Mouse (Mus musculus): Measurements from ENCODE around the gene Osmr. TPM values are rescaled to one million over a fixed set of nuclear protein-coding genes. Genes with fewer than 3 reads are reported as not detected.

Gene Osmr
- polyA plus RNA-seq, 1 experiment from 2014 or later = 1.1 TPM

- ATAC-seq (ENCODE audit: insufficient number of reproducible peaks, insufficient read depth, low FRiP score, low read depth) = peak; percentile 73
- no peaks in the 10 kb centered on the region for H3K9me3 ChIP-seq (ENCODE audit: control insufficient read depth, low read depth, low read length)
- H3K27ac ChIP-seq (ENCODE audit: low read length) = no peak overlapping the region
Measured at GRCm38 (mm10) chr15:6873807-6874600, 765 bp downstream of the Osmr start.

GRCm38 (mm10) chr15:6873154-6873806, 1.5 kb downstream of the Osmr start:
- H3K4me3 ChIP-seq (ENCODE audit: low read depth, low read length) = peak overlapping the region; percentile 48
- no peaks in the 10 kb centered on the region for H3K36me3 ChIP-seq (ENCODE audit: control insufficient read depth, insufficient read depth, low read length)
- WGBS = 38% methylated on average over 17 of the region's 17 CpGs
- H3K27ac ChIP-seq (ENCODE audit: low read length) = no peak overlapping the region
- no peak overlapping the region for H3K9ac ChIP-seq (replicated peaks; ENCODE audit: low read depth, low read length)
- 0 out of 2 replicates have a peak, but pooled peaks cover 4% of the 10 kb centered on the region for H3K4me1 ChIP-seq (ENCODE audit: control insufficient read depth, insufficient read depth, low read length)
- H3K9me3 ChIP-seq (ENCODE audit: control insufficient read depth, low read depth, low read length) = no peaks in the 10 kb centered on the region
- H3K4me2 ChIP-seq (replicated peaks; ENCODE audit: low read depth, low read length) = peak overlapping the region; percentile 86
- no peak for ATAC-seq (ENCODE audit: insufficient number of reproducible peaks, insufficient read depth, low FRiP score, low read depth)
- H3K27me3 ChIP-seq (ENCODE audit: control insufficient read depth, insufficient read depth, low read length) = 0 out of 2 replicates have a peak, but pooled peaks cover 2% of the 10 kb centered on the region

More at GRCm38 (mm10) chr15:6873807-6874600, 765 bp downstream of the Osmr start:
- Histone ChIP-seq H3K4me1 (ENCODE audit: control insufficient read depth, insufficient read depth, low read length) (0 out of 2 replicates have a peak, but pooled peaks cover 4% of the 10 kb centered on the region), H3K27me3 (ENCODE audit: control insufficient read depth, insufficient read depth, low read length) (0 out of 2 replicates have a peak, but pooled peaks cover 2% of the 10 kb centered on the region), H3K36me3 (ENCODE audit: control insufficient read depth, insufficient read depth, low read length) (no peaks in the 10 kb centered on the region), H3K9ac (replicated peaks; ENCODE audit: low read depth, low read length) (peak overlapping the region; percentile 25), H3K4me3 (ENCODE audit: low read depth, low read length) (peak overlapping the region; percentile 48), H3K4me2 (replicated peaks; ENCODE audit: low read depth, low read length) (peak overlapping the region; percentile 86)
- WGBS = 2% methylated on average over 52 of the region's 52 CpGs

- Histone ChIP-seq H3K9me3 (ENCODE audit: control insufficient read depth, low read depth, low read length) (no peaks in the 10 kb centered on the region), H3K27ac (ENCODE audit: low read length) (no peak overlapping the region), H3K9ac (replicated peaks; ENCODE audit: low read depth, low read length) (no peak overlapping the region), H3K36me3 (ENCODE audit: control insufficient read depth, insufficient read depth, low read length) (no peaks in the 10 kb centered on the region), H3K4me1 (ENCODE audit: control insufficient read depth, insufficient read depth, low read length) (0 out of 2 replicates have a peak, but pooled peaks cover 4% of the 10 kb centered on the region), H3K4me3 (ENCODE audit: low read depth, low read length) (no peak overlapping the region), H3K4me2 (replicated peaks; ENCODE audit: low read depth, low read length) (no peak overlapping the region), H3K27me3 (ENCODE audit: control insufficient read depth, insufficient read depth, low read length) (0 out of 2 replicates have a peak, but pooled peaks cover 2% of the 10 kb centered on the region)
- WGBS = 49% methylated on average over 11 of the region's 11 CpGs
- ATAC-seq (ENCODE audit: insufficient number of reproducible peaks, insufficient read depth, low FRiP score, low read depth) = no peak
Measured at GRCm38 (mm10) chr15:6871621-6872359, 3.0 kb downstream of the Osmr start.

- Histone ChIP-seq H3K9ac (replicated peaks; ENCODE audit: low read depth, low read length) (no peak overlapping the region), H3K27ac (ENCODE audit: low read length) (no peak overlapping the region), H3K27me3 (ENCODE audit: control insufficient read depth, insufficient read depth, low read length) (no peaks in the 10 kb centered on the region), H3K36me3 (ENCODE audit: control insufficient read depth, insufficient read depth, low read length) (no peaks in the 10 kb centered on the region), H3K4me2 (replicated peaks; ENCODE audit: low read depth, low read length) (no peak overlapping the region), H3K4me1 (ENCODE audit: control insufficient read depth, insufficient read depth, low read length) (no peaks in the 10 kb centered on the region), H3K9me3 (ENCODE audit: control insufficient read depth, low read depth, low read length) (no peaks in the 10 kb centered on the region), H3K4me3 (ENCODE audit: low read depth, low read length) (no peak overlapping the region)
- 76% methylated on average over 6 of the region's 6 CpGs for WGBS
- no peak for ATAC-seq (ENCODE audit: insufficient number of reproducible peaks, insufficient read depth, low FRiP score, low read depth)
Measured at GRCm38 (mm10) chr15:6866888-6867287, 7.9 kb downstream of the Osmr start.

GRCm38 (mm10) chr15:6862125-6862524, 12.6 kb downstream of the Osmr start:
- WGBS = 84% methylated on average over 4 of the region's 4 CpGs
- no peak overlapping the region for H3K4me3 ChIP-seq (ENCODE audit: low read depth, low read length)
- H3K9me3 ChIP-seq (ENCODE audit: control insufficient read depth, low read depth, low read length) = no peaks in the 10 kb centered on the region
- no peak overlapping the region for H3K4me2 ChIP-seq (replicated peaks; ENCODE audit: low read depth, low read length)
- H3K9ac ChIP-seq (replicated peaks; ENCODE audit: low read depth, low read length) = no peak overlapping the region
- no peaks in the 10 kb centered on the region for H3K27me3 ChIP-seq (ENCODE audit: control insufficient read depth, insufficient read depth, low read length)
- H3K27ac ChIP-seq (ENCODE audit: low read length) = no peak overlapping the region
- H3K36me3 ChIP-seq (ENCODE audit: control insufficient read depth, insufficient read depth, low read length) = no peaks in the 10 kb centered on the region
- H3K4me1 ChIP-seq (ENCODE audit: control insufficient read depth, insufficient read depth, low read length) = no peaks in the 10 kb centered on the region
- ATAC-seq (ENCODE audit: insufficient number of reproducible peaks, insufficient read depth, low FRiP score, low read depth) = no peak

- no peak for ATAC-seq (ENCODE audit: insufficient number of reproducible peaks, insufficient read depth, low FRiP score, low read depth)
- no peak overlapping the region for H3K4me3 ChIP-seq (ENCODE audit: low read depth, low read length)
- WGBS = 65% methylated on average over 7 of the region's 7 CpGs
- H3K9ac ChIP-seq (replicated peaks; ENCODE audit: low read depth, low read length) = no peak overlapping the region
- no peaks in the 10 kb centered on the region for H3K27me3 ChIP-seq (ENCODE audit: control insufficient read depth, insufficient read depth, low read length)
- no peaks in the 10 kb centered on the region for H3K36me3 ChIP-seq (ENCODE audit: control insufficient read depth, insufficient read depth, low read length)
- no peak overlapping the region for H3K4me2 ChIP-seq (replicated peaks; ENCODE audit: low read depth, low read length)
- H3K27ac ChIP-seq (ENCODE audit: low read length) = no peak overlapping the region; the same call in 1 of the 2 replicates
- H3K4me1 ChIP-seq (ENCODE audit: control insufficient read depth, insufficient read depth, low read length) = no peaks in the 10 kb centered on the region
- H3K9me3 ChIP-seq (ENCODE audit: control insufficient read depth, low read depth, low read length) = no peaks in the 10 kb centered on the region
Measured at GRCm38 (mm10) chr15:6861617-6862016, 13.2 kb downstream of the Osmr start.

- no peaks in the 10 kb centered on the region for H3K9me3 ChIP-seq (ENCODE audit: control insufficient read depth, low read depth, low read length)
- H3K36me3 ChIP-seq (ENCODE audit: control insufficient read depth, insufficient read depth, low read length) = no peaks in the 10 kb centered on the region
- H3K27ac ChIP-seq (ENCODE audit: low read length) = no peak overlapping the region
- H3K4me3 ChIP-seq (ENCODE audit: low read depth, low read length) = no peak overlapping the region
- no peak overlapping the region for H3K9ac ChIP-seq (replicated peaks; ENCODE audit: low read depth, low read length)
- no peak overlapping the region for H3K4me2 ChIP-seq (replicated peaks; ENCODE audit: low read depth, low read length)
- no peaks in the 10 kb centered on the region for H3K4me1 ChIP-seq (ENCODE audit: control insufficient read depth, insufficient read depth, low read length)
- WGBS = 77% methylated on average over 7 of the region's 7 CpGs
- no peaks in the 10 kb centered on the region for H3K27me3 ChIP-seq (ENCODE audit: control insufficient read depth, insufficient read depth, low read length)
- ATAC-seq (ENCODE audit: insufficient number of reproducible peaks, insufficient read depth, low FRiP score, low read depth) = no peak
Measured at GRCm38 (mm10) chr15:6859781-6860180, 15.0 kb downstream of the Osmr start.

GRCm38 (mm10) chr15:6858871-6859270, 15.9 kb downstream of the Osmr start:
- no peak overlapping the region for H3K4me2 ChIP-seq (replicated peaks; ENCODE audit: low read depth, low read length)
- ATAC-seq (ENCODE audit: insufficient number of reproducible peaks, insufficient read depth, low FRiP score, low read depth) = no peak
- H3K9ac ChIP-seq (replicated peaks; ENCODE audit: low read depth, low read length) = no peak overlapping the region
- no peaks in the 10 kb centered on the region for H3K36me3 ChIP-seq (ENCODE audit: control insufficient read depth, insufficient read depth, low read length)
- 83% methylated on average over 4 of the region's 4 CpGs for whole genome bisulfite sequencing
- no peaks in the 10 kb centered on the region for H3K9me3 ChIP-seq (ENCODE audit: control insufficient read depth, low read depth, low read length)
- H3K27me3 ChIP-seq (ENCODE audit: control insufficient read depth, insufficient read depth, low read length) = no peaks in the 10 kb centered on the region
- H3K27ac ChIP-seq (ENCODE audit: low read length) = no peak overlapping the region
- no peak overlapping the region for H3K4me3 ChIP-seq (ENCODE audit: low read depth, low read length)
- no peaks in the 10 kb centered on the region for H3K4me1 ChIP-seq (ENCODE audit: control insufficient read depth, insufficient read depth, low read length)
